Mouse (Mus musculus) lung, postnatal 14 days (tissue): ENCODE results near the gene Fmnl2.
A peak's percentile ranks its signal among the peaks of the same experiment; 100 is the strongest.

Experiments
- DNase-seq: peaks from one replicate; pipeline ENCODE4 v3.0.0; 2021

The Fmnl2 gene

GRCm38 (mm10) chr2:53053714-53054113, 196.1 kb downstream of the Fmnl2 start:
- no peak for DNase-seq

- no peak for DNase-seq
These were observed 198.9 kb downstream of the Fmnl2 start for GRCm38 (mm10) chr2:53056556-53056955.

- no peak for DNase-seq
These were observed 199.6 kb downstream of the Fmnl2 start for GRCm38 (mm10) chr2:53057291-53057690.

GRCm38 (mm10) chr2:53061363-53062000, 203.8 kb downstream of the Fmnl2 start:
- no peak for DNase-seq

GRCm38 (mm10) chr2:53066973-53067372, 209.3 kb downstream of the Fmnl2 start:
- DNase-seq, result no peak

GRCm38 (mm10) chr2:53070607-53071006, 212.9 kb downstream of the Fmnl2 start:
- peak; percentile 43 for DNase-seq

- DNase-seq, result no peak
These were observed 222.1 kb downstream of the Fmnl2 start for GRCm38 (mm10) chr2:53079693-53080286.

GRCm38 (mm10) chr2:53082045-53082444, 224.4 kb downstream of the Fmnl2 start:
- DNase-seq, result no peak

- no peak for DNase-seq
These were observed 224.8 kb downstream of the Fmnl2 start for GRCm38 (mm10) chr2:53082501-53082900.

GRCm38 (mm10) chr2:53083241-53083640, 225.6 kb downstream of the Fmnl2 start:
- peak; percentile 19 for DNase-seq

- DNase-seq, result peak; percentile 73
These were observed 228.1 kb downstream of the Fmnl2 start for GRCm38 (mm10) chr2:53085617-53086202.

- no peak for DNase-seq
These were observed 231.1 kb downstream of the Fmnl2 start for GRCm38 (mm10) chr2:53088744-53089143.

- no peak for DNase-seq
These were observed 237.4 kb downstream of the Fmnl2 start for GRCm38 (mm10) chr2:53095031-53095430.

GRCm38 (mm10) chr2:53095489-53095888, 237.8 kb downstream of the Fmnl2 start:
- DNase-seq, result no peak

- DNase-seq, result no peak
These were observed 242.4 kb downstream of the Fmnl2 start for GRCm38 (mm10) chr2:53100093-53100492.

GRCm38 (mm10) chr2:53101885-53102740, 244.5 kb downstream of the Fmnl2 start:
- no peak for DNase-seq

GRCm38 (mm10) chr2:53102901-53103300, 245.2 kb downstream of the Fmnl2 start:
- DNase-seq, result no peak

- DNase-seq, result no peak
These were observed 247.7 kb downstream of the Fmnl2 start for GRCm38 (mm10) chr2:53105408-53105807.

- DNase-seq, result no peak
These were observed 248.4 kb downstream of the Fmnl2 start for GRCm38 (mm10) chr2:53106056-53106455.

GRCm38 (mm10) chr2:53106472-53106871, 248.8 kb downstream of the Fmnl2 start:
- DNase-seq, result no peak

- DNase-seq, result no peak
These were observed 250.9 kb downstream of the Fmnl2 start for GRCm38 (mm10) chr2:53108547-53108946.

GRCm38 (mm10) chr2:53121797-53122196, 264.1 kb downstream of the Fmnl2 start:
- DNase-seq, result peak; percentile 48

GRCm38 (mm10) chr2:53125998-53126397, 268.3 kb downstream of the Fmnl2 start:
- DNase-seq, result peak; percentile 12
